Mouse (Mus musculus): Measurements from ENCODE around the gene Wdr81. TPM values are rescaled to one million over a fixed set of nuclear protein-coding genes. Genes with fewer than 3 reads are reported as not detected.
A peak's percentile ranks its signal among the peaks of the same experiment; 100 is the strongest.
"Not testable (repeated sequence)": the region's sequence is repeated elsewhere in the genome, so short reads cannot be mapped to it uniquely, and the experiment has no call there.

The Wdr81 gene
- polyA plus RNA-seq, 1 experiment from 2014 or later = 7.9 TPM

DNA sequence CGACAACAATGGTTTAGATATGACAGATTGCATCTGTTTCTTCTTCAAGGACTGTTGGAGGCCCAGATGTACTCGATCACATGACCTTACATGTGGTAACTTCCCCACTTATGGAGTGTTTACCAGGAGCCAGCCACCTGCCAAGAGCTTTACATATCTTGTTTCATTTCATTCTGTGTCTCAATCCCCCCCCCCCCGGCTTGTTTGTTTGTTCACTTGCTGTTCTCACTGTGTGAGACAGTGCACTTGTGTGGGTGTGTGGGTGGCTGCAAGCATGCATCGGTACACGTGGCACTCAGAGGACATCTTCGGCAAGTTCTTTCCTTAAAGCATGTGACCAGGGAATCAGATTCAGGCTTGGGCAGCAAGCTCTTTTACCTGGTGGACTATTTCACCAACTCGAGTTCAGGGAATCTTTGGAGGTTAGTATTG lies 1.9 kb upstream of the Wdr81 start:
- H3K27ac ChIP-seq = no peak overlapping the region
- H3K36me3 ChIP-seq (replicated peaks; ENCODE audit: control insufficient read depth, insufficient read depth) = no peaks in the 10 kb centered on the region
- no peaks in the 10 kb centered on the region for H3K9me3 ChIP-seq (ENCODE audit: control insufficient read depth, low read length)
- ATAC-seq (ENCODE audit: low FRiP score) (no peak), DNase-seq (ENCODE audit: low spot score) (no peak)
- no peak overlapping the region for H3K4me3 ChIP-seq (replicated peaks; ENCODE audit: low read length)
- H3K4me1 ChIP-seq (replicated peaks; ENCODE audit: control insufficient read depth, insufficient read depth, low read length) = peaks cover 20% of the 10 kb centered on the region
- H3K9ac ChIP-seq = no peak overlapping the region
- WGBS = 86% methylated on average over 7 of the region's 7 CpGs
- no peak overlapping the region for H3K4me2 ChIP-seq (replicated peaks)
- no peaks in the 10 kb centered on the region for H3K27me3 ChIP-seq (ENCODE audit: control insufficient read depth, insufficient read depth, low read length)

DNA sequence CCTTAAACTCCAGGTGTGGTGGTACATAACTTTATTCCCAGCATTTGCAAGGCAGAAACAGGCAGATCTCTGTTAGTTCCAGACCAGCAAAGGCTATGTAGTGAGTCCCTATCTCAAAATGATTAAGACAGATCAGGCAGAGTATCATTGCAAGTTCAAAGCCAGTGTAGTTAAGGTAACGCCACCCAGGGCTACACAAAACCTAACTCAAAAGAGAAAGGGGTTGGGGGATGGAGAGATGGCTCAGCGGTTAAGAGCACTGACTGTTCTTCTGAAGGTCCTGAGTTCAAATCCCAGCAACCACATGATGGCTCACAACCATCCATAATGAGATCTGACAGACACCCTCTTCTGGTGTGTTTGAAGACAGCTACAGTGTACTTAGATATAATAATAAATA lies 1.5 kb upstream of the Wdr81 start:
- H3K4me2 ChIP-seq (replicated peaks); H3K36me3 ChIP-seq (replicated peaks; ENCODE audit: control insufficient read depth, insufficient read depth); ATAC-seq (ENCODE audit: low FRiP score); DNase-seq (ENCODE audit: low spot score); H3K27me3 ChIP-seq (ENCODE audit: control insufficient read depth, insufficient read depth, low read length); H3K4me3 ChIP-seq (replicated peaks; ENCODE audit: low read length); H3K27ac ChIP-seq; H3K9me3 ChIP-seq (ENCODE audit: control insufficient read depth, low read length); H3K9ac ChIP-seq: not testable (repeated sequence)
- peaks cover 20% of the 10 kb centered on the region for H3K4me1 ChIP-seq (replicated peaks; ENCODE audit: control insufficient read depth, insufficient read depth, low read length)
- 89% methylated on average over 2 of the region's 2 CpGs for WGBS

DNA sequence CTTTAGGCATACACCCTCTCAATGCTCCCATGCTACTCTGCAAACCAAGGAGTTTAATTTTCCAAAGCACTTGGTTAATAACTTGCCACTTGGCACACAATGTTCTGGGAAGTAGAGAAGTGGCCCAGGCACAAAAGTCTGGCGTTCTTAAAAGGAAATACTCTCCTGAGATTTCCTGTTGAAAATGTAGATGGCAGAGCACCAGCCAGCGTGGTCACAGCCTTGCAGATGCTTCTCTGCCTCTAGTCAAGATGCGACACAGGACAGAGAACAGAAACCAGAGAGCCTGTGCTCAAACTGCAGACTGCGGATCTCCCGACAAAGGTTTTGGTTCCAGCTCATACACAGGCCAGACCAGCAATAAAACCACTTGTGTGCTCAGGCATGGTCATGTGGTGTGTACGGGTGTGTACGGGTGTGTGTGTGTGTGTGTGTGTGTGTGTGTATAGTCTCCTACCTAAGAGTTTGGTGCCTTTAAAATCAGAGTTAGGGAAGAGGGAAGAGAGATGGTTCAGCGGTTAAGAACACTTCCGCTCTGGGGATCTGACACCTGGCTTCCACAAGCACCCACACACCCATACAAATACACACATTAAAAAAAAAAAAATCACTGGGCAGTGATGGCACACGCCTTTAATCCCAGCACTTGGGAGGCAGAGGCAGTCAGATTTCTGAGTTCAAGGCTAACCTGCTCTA lies 672 bp upstream of the Wdr81 start:
- Histone ChIP-seq H3K27me3 (ENCODE audit: control insufficient read depth, insufficient read depth, low read length) (no peaks in the 10 kb centered on the region), H3K4me2 (replicated peaks) (peak overlapping the region; percentile 94), H3K36me3 (replicated peaks; ENCODE audit: control insufficient read depth, insufficient read depth) (no peaks in the 10 kb centered on the region; the same call in 1 of the 2 replicates), H3K9me3 (ENCODE audit: control insufficient read depth, low read length) (no peaks in the 10 kb centered on the region), H3K27ac (no peak overlapping the region; the same call in 1 of the 2 replicates), H3K9ac (peak overlapping the region; percentile 78), H3K4me1 (replicated peaks; ENCODE audit: control insufficient read depth, insufficient read depth, low read length) (peaks cover 19% of the 10 kb centered on the region), H3K4me3 (replicated peaks; ENCODE audit: low read length) (peak overlapping the region; percentile 78)
- 77% methylated on average over 10 of the region's 10 CpGs for WGBS
- no peak for DNase-seq (ENCODE audit: low spot score)
- ATAC-seq (ENCODE audit: low FRiP score) = no peak; the same call in 1 of the 2 replicates

DNA sequence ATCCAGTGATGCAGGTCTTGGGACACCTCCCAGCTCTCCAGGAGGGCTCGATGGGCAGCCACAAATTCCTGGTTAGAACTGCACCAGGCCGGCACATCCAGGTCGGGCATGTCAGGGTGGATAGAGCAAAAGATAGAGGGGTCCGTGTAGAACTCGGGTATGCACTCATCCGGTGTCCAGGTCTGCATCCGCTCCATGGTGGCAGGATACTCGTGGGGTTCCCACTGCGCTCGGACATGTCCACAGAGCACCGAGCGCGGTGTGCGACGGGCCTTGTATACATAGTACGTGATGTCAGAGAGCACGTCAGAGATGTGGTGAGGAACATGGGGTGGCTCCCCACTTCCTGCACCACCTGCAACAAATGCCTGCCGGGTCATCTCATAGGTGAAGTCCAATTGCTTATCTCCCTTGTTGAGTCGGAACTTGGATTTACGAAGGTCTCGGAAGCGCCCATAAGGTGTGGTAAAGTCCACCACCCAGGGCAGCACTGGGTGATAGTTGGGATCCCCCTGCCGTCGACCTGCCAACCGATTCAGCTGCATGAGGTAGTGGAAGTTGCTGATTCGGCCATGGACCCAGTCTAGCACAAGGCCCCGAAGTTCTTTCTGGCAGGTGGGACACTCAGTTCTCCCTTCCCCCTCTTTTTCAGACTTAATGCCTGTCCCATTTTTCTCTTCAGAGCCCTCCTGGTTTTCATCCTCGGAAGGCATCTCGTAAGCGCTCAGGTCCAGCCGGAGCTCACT lies 1.5 kb downstream of the Wdr81 start:
- no peak for ATAC-seq (ENCODE audit: low FRiP score)
- no peak for DNase-seq (ENCODE audit: low spot score)
- peak overlapping the region; percentile 94 for H3K4me2 ChIP-seq (replicated peaks)
- WGBS = 94% methylated on average over 31 of the region's 31 CpGs
- no peak overlapping the region for H3K27ac ChIP-seq
- H3K27me3 ChIP-seq (ENCODE audit: control insufficient read depth, insufficient read depth, low read length) = no peaks in the 10 kb centered on the region
- peaks cover 14% of the 10 kb centered on the region for H3K4me1 ChIP-seq (replicated peaks; ENCODE audit: control insufficient read depth, insufficient read depth, low read length)
- peaks cover 17% of the 10 kb centered on the region for H3K36me3 ChIP-seq (replicated peaks; ENCODE audit: control insufficient read depth, insufficient read depth)
- H3K9ac ChIP-seq = no peak overlapping the region
- H3K9me3 ChIP-seq (ENCODE audit: control insufficient read depth, low read length) = no peaks in the 10 kb centered on the region
- no peak overlapping the region; the same call in 1 of the 2 replicates for H3K4me3 ChIP-seq (replicated peaks; ENCODE audit: low read length)

DNA sequence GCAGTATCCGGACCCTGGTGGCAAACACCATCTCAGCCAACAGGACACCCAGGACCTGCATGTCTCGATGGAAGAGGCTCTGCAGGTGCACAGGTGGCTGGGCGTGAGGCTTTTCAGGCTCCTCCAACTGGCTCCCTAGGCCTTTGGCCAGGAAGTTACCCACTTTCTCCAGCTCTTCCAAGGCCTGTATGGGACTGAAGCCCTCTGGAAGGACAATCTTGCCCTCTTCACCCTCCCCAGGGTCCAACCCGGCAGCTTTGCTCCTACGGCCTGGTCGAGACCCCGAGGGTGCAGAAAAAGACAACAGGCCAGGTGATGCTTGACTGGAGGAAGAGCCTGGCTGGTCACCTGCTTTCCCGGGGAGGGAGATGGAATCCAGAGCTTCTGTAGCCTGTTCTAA lies 2.4 kb downstream of the Wdr81 start:
- Histone ChIP-seq H3K27ac (no peak overlapping the region), H3K36me3 (replicated peaks; ENCODE audit: control insufficient read depth, insufficient read depth) (peaks cover 24% of the 10 kb centered on the region), H3K4me1 (replicated peaks; ENCODE audit: control insufficient read depth, insufficient read depth, low read length) (peaks cover 14% of the 10 kb centered on the region), H3K4me2 (replicated peaks) (no peak overlapping the region), H3K9me3 (ENCODE audit: control insufficient read depth, low read length) (no peaks in the 10 kb centered on the region), H3K4me3 (replicated peaks; ENCODE audit: low read length) (no peak overlapping the region), H3K9ac (no peak overlapping the region), H3K27me3 (ENCODE audit: control insufficient read depth, insufficient read depth, low read length) (no peaks in the 10 kb centered on the region)
- 93% methylated on average over 8 of the region's 8 CpGs for WGBS
- ATAC-seq (ENCODE audit: low FRiP score) (no peak), DNase-seq (ENCODE audit: low spot score) (no peak)

DNA sequence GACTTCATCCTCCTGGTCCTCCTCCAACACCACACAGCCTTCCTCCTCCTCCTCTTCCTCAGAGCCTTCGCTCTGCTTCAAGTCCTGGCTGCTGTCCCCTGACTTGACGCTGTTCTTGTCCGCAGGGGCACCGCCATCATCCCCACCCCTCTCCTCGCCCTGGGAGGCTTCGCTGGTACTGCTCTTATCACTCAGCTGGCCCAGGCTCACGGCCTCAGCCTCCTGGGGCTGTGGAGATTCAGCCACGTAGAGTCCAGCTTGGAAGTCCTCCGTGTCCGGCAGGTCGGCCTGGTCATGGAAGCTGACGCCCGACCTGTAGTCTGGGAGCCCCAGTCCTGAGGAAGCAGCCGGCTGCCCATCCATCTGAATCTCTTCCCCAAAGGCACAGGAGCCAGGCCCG lies 3.6 kb downstream of the Wdr81 start:
- Histone ChIP-seq H3K9ac (no peak overlapping the region; the same call in 1 of the 2 replicates), H3K27me3 (ENCODE audit: control insufficient read depth, insufficient read depth, low read length) (no peaks in the 10 kb centered on the region), H3K27ac (no peak overlapping the region), H3K36me3 (replicated peaks; ENCODE audit: control insufficient read depth, insufficient read depth) (peaks cover 33% of the 10 kb centered on the region), H3K4me2 (replicated peaks) (no peak overlapping the region), H3K4me3 (replicated peaks; ENCODE audit: low read length) (no peak overlapping the region), H3K4me1 (replicated peaks; ENCODE audit: control insufficient read depth, insufficient read depth, low read length) (peaks cover 14% of the 10 kb centered on the region), H3K9me3 (ENCODE audit: control insufficient read depth, low read length) (no peaks in the 10 kb centered on the region)
- no peak for DNase-seq (ENCODE audit: low spot score)
- WGBS = 86% methylated on average over 15 of the region's 15 CpGs
- ATAC-seq (ENCODE audit: low FRiP score) = no peak

DNA sequence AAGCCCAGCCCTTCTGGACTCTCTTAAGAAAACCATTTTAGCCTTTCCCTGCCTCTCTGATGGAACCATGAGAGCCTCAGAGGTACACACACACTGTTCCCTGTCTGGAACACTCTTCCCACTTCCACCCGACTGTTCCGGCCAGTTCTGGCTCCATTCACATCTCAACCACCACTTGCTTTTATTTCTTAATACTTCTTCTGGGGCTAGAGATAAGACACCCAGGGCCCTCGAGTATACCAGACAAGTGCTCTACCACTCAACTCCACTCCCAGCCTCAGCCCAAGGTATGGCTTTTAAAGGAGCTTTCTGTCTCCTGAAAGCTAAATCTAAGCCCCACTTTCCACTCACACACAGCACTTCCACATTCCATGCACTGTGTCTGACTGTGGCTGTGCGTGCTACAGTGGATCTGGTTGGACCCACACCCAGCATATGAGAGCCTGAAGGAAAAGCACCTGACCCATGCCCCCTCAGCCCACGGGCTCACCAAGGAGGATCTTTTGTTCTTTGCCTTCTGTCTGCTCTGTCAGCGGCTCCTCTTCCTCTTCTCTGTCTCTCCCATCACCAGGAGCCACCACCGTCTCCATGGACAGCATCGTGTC lies 4.1 kb downstream of the Wdr81 start:
- Histone ChIP-seq H3K4me1 (replicated peaks; ENCODE audit: control insufficient read depth, insufficient read depth, low read length) (peaks cover 14% of the 10 kb centered on the region), H3K27me3 (ENCODE audit: control insufficient read depth, insufficient read depth, low read length) (no peaks in the 10 kb centered on the region), H3K4me3 (replicated peaks; ENCODE audit: low read length) (no peak overlapping the region), H3K9me3 (ENCODE audit: control insufficient read depth, low read length) (no peaks in the 10 kb centered on the region), H3K27ac (no peak overlapping the region), H3K4me2 (replicated peaks) (no peak overlapping the region), H3K9ac (no peak overlapping the region), H3K36me3 (replicated peaks; ENCODE audit: control insufficient read depth, insufficient read depth) (peaks cover 37% of the 10 kb centered on the region)
- DNase-seq (ENCODE audit: low spot score) (no peak), ATAC-seq (ENCODE audit: low FRiP score) (no peak)
- 88% methylated on average over 8 of the region's 8 CpGs for WGBS

DNA sequence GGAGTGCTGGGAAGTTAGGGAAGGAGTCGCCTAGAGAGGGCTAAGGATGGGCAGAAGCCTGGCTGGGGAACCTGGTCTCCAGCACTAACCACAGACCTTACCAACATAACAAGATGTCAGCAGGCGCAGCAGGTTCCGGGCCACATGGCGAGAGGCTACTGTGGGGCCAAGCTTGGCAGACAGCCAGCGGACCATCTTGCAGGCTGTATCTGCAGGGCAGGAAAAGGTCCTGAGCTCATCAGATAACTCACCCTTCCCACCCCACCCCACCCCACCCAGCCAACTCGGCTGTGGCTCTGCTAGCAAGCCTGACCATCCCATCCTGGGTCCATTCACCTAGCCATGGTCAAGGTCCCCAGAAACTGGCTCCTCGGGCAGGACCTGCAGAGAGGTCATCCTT lies 4.8 kb downstream of the Wdr81 start:
- 81% methylated on average over 7 of the region's 7 CpGs for WGBS
- DNase-seq (ENCODE audit: low spot score) (no peak), ATAC-seq (ENCODE audit: low FRiP score) (no peak)
- H3K4me3 ChIP-seq (replicated peaks; ENCODE audit: low read length) = no peak overlapping the region
- H3K4me1 ChIP-seq (replicated peaks; ENCODE audit: control insufficient read depth, insufficient read depth, low read length) = peaks cover 8% of the 10 kb centered on the region
- H3K9ac ChIP-seq = no peak overlapping the region
- H3K27ac ChIP-seq = no peak overlapping the region
- no peaks in the 10 kb centered on the region for H3K27me3 ChIP-seq (ENCODE audit: control insufficient read depth, insufficient read depth, low read length)
- H3K9me3 ChIP-seq (ENCODE audit: control insufficient read depth, low read length) = no peaks in the 10 kb centered on the region
- no peak overlapping the region for H3K4me2 ChIP-seq (replicated peaks)
- H3K36me3 ChIP-seq (replicated peaks; ENCODE audit: control insufficient read depth, insufficient read depth) = peaks cover 43% of the 10 kb centered on the region

DNA sequence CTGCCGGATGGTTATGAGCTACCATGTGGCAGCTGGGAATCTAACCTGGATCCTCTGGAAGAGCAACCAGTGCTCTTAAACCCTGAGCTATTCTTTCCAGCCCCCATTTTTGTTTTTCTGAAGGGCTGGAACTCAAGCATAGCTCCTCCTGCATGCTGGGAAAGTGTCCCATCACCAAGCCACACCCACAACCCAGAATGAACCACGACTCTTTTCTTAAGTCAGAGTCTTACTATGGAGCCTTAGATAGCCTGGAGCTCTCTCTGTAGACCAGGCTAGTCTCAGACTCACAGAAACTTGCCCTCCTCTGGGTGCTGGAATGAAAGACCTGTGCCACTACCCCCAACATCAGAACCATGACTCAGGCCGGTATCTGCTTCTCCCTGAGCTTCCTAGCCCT lies 5.9 kb downstream of the Wdr81 start:
- peaks cover 2% of the 10 kb centered on the region for H3K4me1 ChIP-seq (replicated peaks; ENCODE audit: control insufficient read depth, insufficient read depth, low read length)
- DNase-seq (ENCODE audit: low spot score) (no peak), ATAC-seq (ENCODE audit: low FRiP score) (no peak)
- no peaks in the 10 kb centered on the region for H3K27me3 ChIP-seq (ENCODE audit: control insufficient read depth, insufficient read depth, low read length)
- no peak overlapping the region for H3K27ac ChIP-seq
- H3K9me3 ChIP-seq (ENCODE audit: control insufficient read depth, low read length) = no peaks in the 10 kb centered on the region
- no peak overlapping the region for H3K9ac ChIP-seq
- no peak overlapping the region for H3K4me2 ChIP-seq (replicated peaks)
- 86% methylated on average over 3 of the region's 3 CpGs for WGBS
- no peak overlapping the region for H3K4me3 ChIP-seq (replicated peaks; ENCODE audit: low read length)
- H3K36me3 ChIP-seq (replicated peaks; ENCODE audit: control insufficient read depth, insufficient read depth) = peaks cover 43% of the 10 kb centered on the region
